Mouse (Mus musculus): ENCODE data around the gene Tnxb. TPM values are rescaled to one million over a fixed set of nuclear protein-coding genes. Genes with fewer than 3 reads are reported as not detected.
"Not testable (repeated sequence)": the region's sequence is repeated elsewhere in the genome, so short reads cannot be mapped to it uniquely, and the experiment has no call there.

Tnxb gene
- polyA plus RNA-seq, 1 experiment from 2014 or later = 1.9 TPM

DNA sequence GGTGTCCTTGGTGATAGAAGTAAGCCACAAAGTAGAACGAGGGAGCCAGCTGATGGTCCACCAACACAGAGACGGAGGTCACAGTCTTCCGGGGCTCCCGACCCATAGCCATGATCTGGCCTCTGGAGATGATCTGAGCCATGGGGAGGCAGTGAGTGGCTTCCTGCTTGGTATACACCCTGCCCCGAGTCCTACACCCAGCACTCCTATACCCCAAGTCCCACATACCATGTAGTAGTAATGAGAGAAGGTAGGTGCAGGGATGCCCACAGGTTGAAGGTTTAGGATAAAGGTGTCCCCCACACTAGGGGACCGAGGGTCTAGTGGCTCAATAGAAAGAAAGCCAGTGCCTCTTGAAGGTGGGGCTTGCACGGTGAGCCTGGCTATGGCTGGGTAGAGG lies 69.4 kb downstream of the Tnxb start:
- H3K9ac ChIP-seq (ENCODE audit: low read length); DNase-seq (ENCODE audit: low spot score); H3K27ac ChIP-seq (replicated peaks); H3K4me3 ChIP-seq (ENCODE audit: low read depth, low read length); H3K27me3 ChIP-seq (ENCODE audit: control insufficient read depth, insufficient read depth, low read length); H3K36me3 ChIP-seq (ENCODE audit: control insufficient read depth, insufficient read depth, low read length); H3K4me2 ChIP-seq (replicated peaks; ENCODE audit: low read depth); H3K9me3 ChIP-seq (ENCODE audit: control insufficient read depth, low read length); ATAC-seq (ENCODE audit: low FRiP score, low TSS enrichment); H3K4me1 ChIP-seq (replicated peaks; ENCODE audit: control insufficient read depth, insufficient read depth): not testable (repeated sequence)
- WGBS = 87% methylated on average over 7 of the region's 7 CpGs

DNA sequence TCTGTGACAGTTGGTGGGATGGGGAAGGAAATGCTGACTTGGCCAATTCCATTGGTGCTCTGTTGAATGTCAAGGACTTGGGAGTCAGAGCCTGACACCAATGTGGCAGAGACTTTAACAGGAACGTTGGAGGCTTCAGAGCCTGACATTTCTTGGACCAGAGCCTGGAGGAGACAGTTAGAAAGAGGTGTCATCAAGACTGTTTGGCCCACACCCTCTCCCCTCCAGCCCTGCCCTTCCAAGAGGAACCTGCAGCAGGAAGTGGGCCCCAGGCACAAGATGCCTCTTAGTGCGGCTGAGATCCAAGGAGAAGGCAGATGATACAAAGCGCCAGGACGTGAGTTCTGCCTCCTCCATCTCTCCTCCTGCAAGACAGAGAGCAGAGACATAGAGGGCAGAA lies 69.9 kb downstream of the Tnxb start:
- 53% methylated on average over 4 of the region's 4 CpGs for WGBS
- H3K4me3 ChIP-seq (ENCODE audit: low read depth, low read length) = no peak overlapping the region

DNA sequence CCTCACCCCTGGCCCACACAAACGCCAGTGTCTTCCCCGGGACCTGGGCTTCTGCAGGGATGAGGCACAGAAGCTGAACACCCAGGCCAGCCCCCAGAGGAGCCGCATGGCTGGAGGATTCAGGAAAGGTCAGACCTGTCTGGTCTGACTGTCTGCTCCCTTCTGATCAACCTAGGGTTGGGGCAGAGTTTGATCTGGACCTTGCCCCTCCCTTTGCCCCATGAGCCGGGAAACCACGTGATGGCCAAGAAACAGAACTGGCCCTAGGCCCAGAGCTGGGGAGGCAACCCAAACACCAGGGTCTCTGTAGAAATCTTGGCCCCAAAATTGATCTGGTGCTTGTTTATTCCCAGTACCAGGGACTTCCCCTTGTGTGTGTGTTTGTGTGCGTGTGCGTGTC lies 73.4 kb downstream of the Tnxb start, which contains the start of gene C4b:
Gene C4b, minus strand, starts transcription at position 164 of the 400 bp plus-strand sequence.
- Histone ChIP-seq H3K4me3 (ENCODE audit: low read depth, low read length) (no peak within 1 kb of the TSS), H3K9me3 (ENCODE audit: control insufficient read depth, low read length) (no peaks in the 10 kb centered on the region), H3K9ac (ENCODE audit: low read length) (no peak within 1 kb of the TSS), H3K4me1 (replicated peaks; ENCODE audit: control insufficient read depth, insufficient read depth) (no peaks in the 10 kb centered on the region), H3K36me3 (ENCODE audit: control insufficient read depth, insufficient read depth, low read length) (no peaks in the 10 kb centered on the region), H3K27me3 (ENCODE audit: control insufficient read depth, insufficient read depth, low read length) (no peaks in the 10 kb centered on the region), H3K27ac (replicated peaks) (no peak within 1 kb of the TSS), H3K4me2 (replicated peaks; ENCODE audit: low read depth) (no peak within 1 kb of the TSS)
- no peak for TF ChIP-seq EP300 (optimal IDR thresholded peaks at IDR 0.05)
- TF ChIP-seq CTCF (IDR thresholded peaks at IDR 0.05; ENCODE audit: low read depth) = no peak
- DNase-seq (ENCODE audit: low spot score) (no peak), ATAC-seq (ENCODE audit: low FRiP score, low TSS enrichment) (no peak)
- 71% methylated on average over 7 of the region's 7 CpGs for WGBS

More for the DNA sequence above, 69.9 kb downstream of the Tnxb start:
- Histone ChIP-seq H3K9me3 (ENCODE audit: control insufficient read depth, low read length) (no peaks in the 10 kb centered on the region), H3K9ac (ENCODE audit: low read length) (no peak overlapping the region), H3K27ac (replicated peaks) (no peak overlapping the region), H3K27me3 (ENCODE audit: control insufficient read depth, insufficient read depth, low read length) (no peaks in the 10 kb centered on the region), H3K4me2 (replicated peaks; ENCODE audit: low read depth) (no peak overlapping the region), H3K36me3 (ENCODE audit: control insufficient read depth, insufficient read depth, low read length) (no peaks in the 10 kb centered on the region), H3K4me1 (replicated peaks; ENCODE audit: control insufficient read depth, insufficient read depth) (no peaks in the 10 kb centered on the region)
- TF ChIP-seq CTCF (IDR thresholded peaks at IDR 0.05; ENCODE audit: low read depth) (no peak), EP300 (optimal IDR thresholded peaks at IDR 0.05) (no peak)
- ATAC-seq (ENCODE audit: low FRiP score, low TSS enrichment) (no peak), DNase-seq (ENCODE audit: low spot score) (no peak)

DNA sequence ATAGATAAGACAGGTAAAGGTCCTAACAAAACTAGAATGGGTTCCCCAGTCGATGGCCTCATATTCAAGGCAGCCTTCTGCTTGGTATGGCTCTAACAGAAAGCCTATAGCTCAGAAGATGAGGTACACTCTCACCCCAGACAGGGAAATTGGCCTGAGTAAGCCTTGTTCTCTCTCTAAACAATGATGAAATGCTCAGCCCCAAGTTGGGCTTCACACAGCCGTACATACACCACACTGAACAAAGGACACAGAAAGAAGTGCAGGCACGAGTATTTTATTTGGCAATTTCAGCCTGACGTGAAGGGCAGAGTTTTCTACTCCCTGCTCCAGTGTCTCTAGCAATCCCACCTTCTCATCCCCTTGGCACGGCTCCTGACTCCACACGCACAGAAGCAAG lies 73.9 kb downstream of the Tnxb start:
- H3K9ac ChIP-seq (ENCODE audit: low read length) = no peak overlapping the region
- TF ChIP-seq EP300 (optimal IDR thresholded peaks at IDR 0.05) (no peak), CTCF (IDR thresholded peaks at IDR 0.05; ENCODE audit: low read depth) (no peak)
- no peaks in the 10 kb centered on the region for H3K27me3 ChIP-seq (ENCODE audit: control insufficient read depth, insufficient read depth, low read length)
- no peaks in the 10 kb centered on the region for H3K9me3 ChIP-seq (ENCODE audit: control insufficient read depth, low read length)
- H3K4me1 ChIP-seq (replicated peaks; ENCODE audit: control insufficient read depth, insufficient read depth) = no peaks in the 10 kb centered on the region
- DNase-seq (ENCODE audit: low spot score) (no peak), ATAC-seq (ENCODE audit: low FRiP score, low TSS enrichment) (no peak)
- H3K27ac ChIP-seq (replicated peaks) = no peak overlapping the region
- H3K36me3 ChIP-seq (ENCODE audit: control insufficient read depth, insufficient read depth, low read length) = no peaks in the 10 kb centered on the region
- WGBS = 63% methylated on average over 6 of the region's 6 CpGs
- H3K4me3 ChIP-seq (ENCODE audit: low read depth, low read length) = no peak overlapping the region
- no peak overlapping the region for H3K4me2 ChIP-seq (replicated peaks; ENCODE audit: low read depth)

DNA sequence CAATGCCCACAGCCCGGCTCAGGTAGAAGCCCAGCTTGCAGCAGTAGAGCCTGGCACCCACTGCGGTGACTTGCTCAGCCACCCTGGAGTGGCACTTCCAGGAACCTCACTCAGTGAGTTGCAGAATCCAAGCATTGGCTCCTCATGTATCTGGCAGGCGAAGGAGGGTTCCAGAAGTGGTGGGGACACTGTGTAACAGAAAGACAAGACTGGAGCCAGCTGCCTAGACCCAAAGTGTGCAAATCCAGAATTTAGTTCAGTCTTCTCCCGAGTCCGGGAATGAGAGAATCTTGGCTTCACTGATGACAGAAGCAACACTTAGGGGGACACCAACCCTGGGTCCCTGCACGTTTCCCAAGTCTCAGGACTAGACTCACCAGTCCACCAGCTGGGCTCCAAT lies 74.3 kb downstream of the Tnxb start:
- ATAC-seq (ENCODE audit: low FRiP score, low TSS enrichment); DNase-seq (ENCODE audit: low spot score); H3K36me3 ChIP-seq (ENCODE audit: control insufficient read depth, insufficient read depth, low read length); H3K4me1 ChIP-seq (replicated peaks; ENCODE audit: control insufficient read depth, insufficient read depth); H3K27me3 ChIP-seq (ENCODE audit: control insufficient read depth, insufficient read depth, low read length); H3K9me3 ChIP-seq (ENCODE audit: control insufficient read depth, low read length); H3K27ac ChIP-seq (replicated peaks); H3K4me2 ChIP-seq (replicated peaks; ENCODE audit: low read depth); H3K9ac ChIP-seq (ENCODE audit: low read length); H3K4me3 ChIP-seq (ENCODE audit: low read depth, low read length): not testable (repeated sequence)
- WGBS = 75% methylated on average over 6 of the region's 6 CpGs

DNA sequence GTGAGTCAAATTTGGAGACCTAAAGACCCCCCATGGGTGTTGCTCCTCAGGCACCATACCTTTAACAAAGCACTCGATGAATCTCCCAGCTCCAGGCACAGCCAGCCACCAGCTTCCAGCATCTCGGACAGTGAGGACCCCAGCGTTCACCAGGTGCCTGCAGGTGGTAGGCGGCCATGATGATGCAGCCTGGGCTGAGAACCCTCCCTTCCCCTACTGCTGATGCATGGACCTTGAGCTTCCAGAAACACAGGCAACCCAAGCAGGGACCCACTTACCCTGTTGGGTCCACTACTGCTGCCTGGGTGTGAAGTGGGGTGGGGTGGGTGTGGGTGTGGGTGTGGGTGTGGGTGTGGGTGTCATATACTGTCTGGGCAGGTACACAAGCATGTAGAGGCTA lies 74.8 kb downstream of the Tnxb start:
- H3K36me3 ChIP-seq (ENCODE audit: control insufficient read depth, insufficient read depth, low read length); ATAC-seq (ENCODE audit: low FRiP score, low TSS enrichment); H3K27me3 ChIP-seq (ENCODE audit: control insufficient read depth, insufficient read depth, low read length); H3K27ac ChIP-seq (replicated peaks); H3K4me2 ChIP-seq (replicated peaks; ENCODE audit: low read depth); H3K4me3 ChIP-seq (ENCODE audit: low read depth, low read length); DNase-seq (ENCODE audit: low spot score); H3K4me1 ChIP-seq (replicated peaks; ENCODE audit: control insufficient read depth, insufficient read depth); H3K9ac ChIP-seq (ENCODE audit: low read length); H3K9me3 ChIP-seq (ENCODE audit: control insufficient read depth, low read length): not testable (repeated sequence)
- 84% methylated on average over 4 of the region's 4 CpGs for WGBS

Data from stomach, postnatal 0 days (tissue).